Mouse (Mus musculus) E14TG2a.4 (cell line): ENCODE data around the gene Bdp1.

Experiments used
- H3K27me3 ChIP-seq: 2 replicates; pipeline ENCODE4 v1.6.1; 2014; ENCODE audit warnings: low read length, control low read depth; ENCODE audit not compliant: insufficient read depth
- H3K36me3 ChIP-seq: 2 replicates; pipeline ENCODE4 v1.6.1; 2014; ENCODE audit warnings: low read length, control low read depth; ENCODE audit not compliant: insufficient read depth
- H3K4me1 ChIP-seq: replicated peaks from 2 replicates; pipeline ENCODE4 v1.6.1; 2014; ENCODE audit warnings: low read depth, low read length, control low read depth
- H3K4me3 ChIP-seq: replicated peaks from 2 replicates; pipeline ENCODE4 v1.5.1; 2014; ENCODE audit warnings: mild to moderate bottlenecking, low read length
- H3K9me3 ChIP-seq: 2 replicates; pipeline ENCODE4 v1.6.1; 2014; ENCODE audit warnings: low read length, control low read depth
- CTCF ChIP-seq: conservative IDR thresholded peaks from 2 replicates; pipeline ENCODE4 v1.5.1; 2014; ENCODE audit warnings: low read length
- NANOG ChIP-seq: IDR thresholded peaks from 2 replicates; pipeline ENCODE4 v1.6.1; 2014; ENCODE audit warnings: borderline replicate concordance, low read length, mixed read lengths
- POU5F1 ChIP-seq: IDR thresholded peaks from 2 replicates; pipeline ENCODE4 v1.6.1; 2014; ENCODE audit warnings: low read length, borderline replicate concordance

Gene Bdp1

GRCm38 (mm10) chr13:100014906-100015895 lies 88.7 kb downstream of the Bdp1 start, which contains the start of gene Mccc2:
Mccc2 (minus strand) TSS chr13:100015639.
- H3K9me3 ChIP-seq = no peaks in the 10 kb centered on the region
- TF ChIP-seq POU5F1 = no peak
- TF ChIP-seq CTCF = no peak
- no peak for TF ChIP-seq NANOG
- H3K36me3 ChIP-seq = peaks cover 6% of the 10 kb centered on the region
- no peaks in the 10 kb centered on the region for H3K27me3 ChIP-seq
- peaks cover 19% of the 10 kb centered on the region for H3K4me1 ChIP-seq
- peak within 1 kb of the TSS; percentile 91 for H3K4me3 ChIP-seq

- Histone ChIP-seq H3K9me3 (no peaks in the 10 kb centered on the region), H3K4me1 (peaks cover 16% of the 10 kb centered on the region; the same call in 1 of the 2 replicates), H3K4me3 (no peak overlapping the region), H3K36me3 (no peaks in the 10 kb centered on the region), H3K27me3 (no peaks in the 10 kb centered on the region)
- TF ChIP-seq CTCF (no peak), NANOG (no peak)
Observed at GRCm38 (mm10) chr13:100005911-100006496, 97.9 kb downstream of the Bdp1 start.

- Histone ChIP-seq H3K4me1 (peaks cover 7% of the 10 kb centered on the region; the same call in 1 of the 2 replicates), H3K36me3 (no peaks in the 10 kb centered on the region), H3K4me3 (no peak overlapping the region), H3K27me3 (no peaks in the 10 kb centered on the region), H3K9me3 (no peaks in the 10 kb centered on the region)
- TF ChIP-seq CTCF (peak; percentile 91), POU5F1 (no peak)
Observed at GRCm38 (mm10) chr13:100001790-100002196, 102.1 kb downstream of the Bdp1 start.

- H3K4me1 ChIP-seq = peaks cover 10% of the 10 kb centered on the region
- H3K4me3 ChIP-seq = no peak overlapping the region
- H3K27me3 ChIP-seq = no peaks in the 10 kb centered on the region
- TF ChIP-seq CTCF = no peak
- no peak for TF ChIP-seq POU5F1
- H3K36me3 ChIP-seq = no peaks in the 10 kb centered on the region
- H3K9me3 ChIP-seq = no peaks in the 10 kb centered on the region
Observed at GRCm38 (mm10) chr13:99999078-99999477, 104.8 kb downstream of the Bdp1 start.

- no peak overlapping the region for H3K4me3 ChIP-seq
- H3K27me3 ChIP-seq = no peaks in the 10 kb centered on the region
- peak; percentile 31 for TF ChIP-seq CTCF
- TF ChIP-seq POU5F1 = no peak
- no peak for TF ChIP-seq NANOG
- H3K4me1 ChIP-seq = peaks cover 11% of the 10 kb centered on the region
- peaks cover under 1% of the 10 kb centered on the region; the same call in 1 of the 2 replicates for H3K36me3 ChIP-seq
- H3K9me3 ChIP-seq = no peaks in the 10 kb centered on the region
Observed at GRCm38 (mm10) chr13:99998099-99998498, 105.8 kb downstream of the Bdp1 start.

- TF ChIP-seq POU5F1 = no peak
- no peak for TF ChIP-seq CTCF
- TF ChIP-seq NANOG = no peak
- H3K9me3 ChIP-seq = no peaks in the 10 kb centered on the region
- no peaks in the 10 kb centered on the region for H3K27me3 ChIP-seq
- H3K4me1 ChIP-seq = peaks cover 4% of the 10 kb centered on the region
- no peak overlapping the region for H3K4me3 ChIP-seq
- peaks cover 28% of the 10 kb centered on the region for H3K36me3 ChIP-seq
Observed at GRCm38 (mm10) chr13:99989592-99989991, 114.3 kb downstream of the Bdp1 start.

- H3K4me1 ChIP-seq = no peaks in the 10 kb centered on the region
- H3K36me3 ChIP-seq = peaks cover 8% of the 10 kb centered on the region; the same call in 1 of the 2 replicates
- no peaks in the 10 kb centered on the region for H3K27me3 ChIP-seq
- H3K9me3 ChIP-seq = no peaks in the 10 kb centered on the region
- TF ChIP-seq NANOG (no peak), POU5F1 (no peak), CTCF (no peak)
- no peak overlapping the region for H3K4me3 ChIP-seq
Observed at GRCm38 (mm10) chr13:99983320-99983719, 120.5 kb downstream of the Bdp1 start.

GRCm38 (mm10) chr13:99979406-99979805 lies 124.5 kb downstream of the Bdp1 start:
- Histone ChIP-seq H3K4me3 (no peak overlapping the region), H3K27me3 (no peaks in the 10 kb centered on the region), H3K4me1 (no peaks in the 10 kb centered on the region), H3K9me3 (no peaks in the 10 kb centered on the region), H3K36me3 (peaks cover 9% of the 10 kb centered on the region)
- TF ChIP-seq POU5F1 (no peak), NANOG (no peak), CTCF (no peak)
